Mouse (Mus musculus) CH12.LX (cell line): ENCODE results near the gene Rbm33.

Source experiments
- CTCF ChIP-seq, 2 experiments: IDR thresholded peaks in 1 of 2; conservative IDR thresholded peaks in 1 of 2; 2 replicates each; pipeline ENCODE4 v1.5.1; 2011 to 2012; ENCODE audit warnings: low read depth in 2 of 2, low read length in 2 of 2, improper control_type of control experiment in 1 of 2, inconsistent platforms in 1 of 2, mild to moderate bottlenecking in 1 of 2, moderate library complexity in 1 of 2
- ETS1 ChIP-seq: conservative IDR thresholded peaks from 2 replicates; pipeline ENCODE4 v1.6.1; 2012; ENCODE audit warnings: low read depth, mild to moderate bottlenecking, inconsistent platforms, low read length, improper control_type of control experiment, moderate library complexity
- MAX ChIP-seq: IDR thresholded peaks from 2 replicates; pipeline ENCODE4 v1.6.1; 2011; ENCODE audit warnings: low read length, improper control_type of control experiment
- MXI1 ChIP-seq: IDR thresholded peaks from 2 replicates; pipeline ENCODE4 v1.6.1; 2011; ENCODE audit warnings: mild to moderate bottlenecking, low read depth, low read length, improper control_type of control experiment
- MYC ChIP-seq: IDR thresholded peaks from 2 replicates; pipeline ENCODE4 v1.6.1; 2011; ENCODE audit warnings: low read depth, mild to moderate bottlenecking, improper control_type of control experiment, low read length
- POLR2A ChIP-seq: IDR thresholded peaks from 2 replicates; pipeline ENCODE4 v1.6.1; 2011; ENCODE audit warnings: low read depth, mild to moderate bottlenecking, improper control_type of control experiment, low read length
- RAD21 ChIP-seq: IDR thresholded peaks from 2 replicates; pipeline ENCODE4 v1.6.1; 2011; ENCODE audit warnings: low read depth, mild to moderate bottlenecking, low read length, improper control_type of control experiment, moderate library complexity
- RCOR1 ChIP-seq: conservative IDR thresholded peaks from 2 replicates; pipeline ENCODE4 v1.6.1; 2012; ENCODE audit warnings: low read depth, mild to moderate bottlenecking, inconsistent platforms, low read length, improper control_type of control experiment
- USF2 ChIP-seq: conservative IDR thresholded peaks from 2 replicates; pipeline ENCODE4 v1.6.1; 2011; ENCODE audit warnings: low read depth, low read length, improper control_type of control experiment
- ZC3H11A ChIP-seq: IDR thresholded peaks from 2 replicates; pipeline ENCODE4 v1.6.1; 2012; ENCODE audit warnings: low read depth, mild to moderate bottlenecking, inconsistent platforms, low read length, improper control_type of control experiment

DNA sequence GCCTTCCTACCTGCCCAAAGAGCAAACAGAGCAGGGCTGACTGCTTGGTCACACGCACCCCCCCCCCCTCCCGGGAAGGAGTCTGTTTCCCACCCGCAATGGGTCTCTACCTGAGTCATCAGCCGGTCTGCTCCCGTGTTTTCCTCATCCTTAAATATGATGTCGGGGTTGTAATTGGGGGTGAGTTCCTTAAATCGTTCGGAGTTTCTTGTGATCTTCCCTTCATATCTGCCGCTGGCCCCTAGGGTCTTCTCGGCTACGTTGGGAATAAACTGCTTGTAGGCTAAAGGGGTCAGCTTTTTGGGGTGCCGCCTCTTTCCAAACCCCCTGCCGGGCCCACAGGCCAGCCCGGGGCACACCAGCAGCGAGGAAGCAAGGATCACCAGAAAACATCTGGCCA, 149.4 kb downstream of the Rbm33 start:
- TF ChIP-seq POLR2A: no peak
- no peak for TF ChIP-seq RAD21
- TF ChIP-seq CTCF (conservative IDR thresholded peaks at IDR 0.05 in 1 of 2, IDR thresholded peaks at IDR 0.05 in 1 of 2; ENCODE audit: low read depth in 2 of 2, low read length in 2 of 2): no peak
- TF ChIP-seq RCOR1: no peak
- no peak for TF ChIP-seq MXI1
- TF ChIP-seq MYC: no peak
- TF ChIP-seq MAX: no peak
- TF ChIP-seq ETS1: no peak
- TF ChIP-seq USF2: no peak
- TF ChIP-seq ZC3H11A: no peak
